Mouse (Mus musculus): ENCODE results near the gene Myo19.

- TF ChIP-seq CTCF (IDR thresholded peaks at IDR 0.05; ENCODE audit: borderline replicate concordance, control insufficient read depth, extremely low read depth, insufficient read depth, low read length, poor library complexity) (no peak), POLR2A (IDR thresholded peaks at IDR 0.05; ENCODE audit: control insufficient read depth, extremely low read depth, insufficient read depth, low read length, poor library complexity) (no peak)
These were observed 33.0 kb upstream of the Myo19 start for GRCm38 (mm10) chr11:84846741-84847474.

Data from thymus, adult 2 months (tissue).